Mouse (Mus musculus) c-Kit-positive CD71-positive TER-119-positive erythroid progenitor cells, embryonic 14.5 days (primary cell): ENCODE measurements around the gene Ube2d2b.
A peak's percentile ranks its signal among the peaks of the same experiment; 100 is the strongest.

ENCODE experiments used
- DNase-seq: peaks from one replicate; pipeline ENCODE4 v3.0.0-alpha.2; 2013; ENCODE audit warnings: low spot score

Gene Ube2d2b

DNA sequence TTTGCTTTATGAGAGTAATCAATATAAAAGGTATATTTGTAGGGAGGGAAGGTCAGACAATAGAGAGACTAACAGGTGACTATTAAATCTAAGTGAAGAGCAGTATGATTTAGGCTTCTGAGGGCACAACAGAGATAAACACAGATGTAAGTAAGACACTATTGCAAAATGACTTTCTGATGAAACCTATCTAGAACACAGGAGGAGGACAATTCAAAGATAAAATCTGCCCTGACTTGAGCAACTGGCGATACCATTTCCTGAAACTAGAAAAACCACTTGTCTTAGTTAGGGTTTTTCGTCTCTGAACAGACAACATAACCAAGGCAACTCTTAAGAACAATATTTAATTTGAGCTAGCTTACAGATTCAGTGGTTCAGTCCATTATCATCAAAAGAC is 25.6 kb downstream of the Ube2d2b start:
- DNase-seq: no peak

DNA sequence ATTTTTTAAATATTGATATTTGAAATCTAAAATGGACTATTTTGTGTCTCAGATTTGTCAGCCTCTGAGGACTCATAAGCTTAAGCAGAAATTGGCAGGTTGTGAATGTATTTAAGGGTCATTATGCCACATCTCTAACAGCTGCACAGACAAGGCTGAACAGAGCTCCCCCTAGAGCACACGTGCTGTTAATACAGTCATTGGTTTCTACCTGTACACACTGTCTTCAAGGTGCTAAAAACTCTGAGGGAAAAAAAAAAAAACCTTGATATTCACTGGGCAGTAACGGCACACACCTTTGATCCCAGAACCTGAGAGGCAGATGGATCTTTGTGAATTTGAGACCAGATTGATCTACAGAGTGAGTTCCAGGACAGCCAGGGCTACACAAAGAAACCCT is 29.1 kb downstream of the Ube2d2b start:
- no peak for DNase-seq

DNA sequence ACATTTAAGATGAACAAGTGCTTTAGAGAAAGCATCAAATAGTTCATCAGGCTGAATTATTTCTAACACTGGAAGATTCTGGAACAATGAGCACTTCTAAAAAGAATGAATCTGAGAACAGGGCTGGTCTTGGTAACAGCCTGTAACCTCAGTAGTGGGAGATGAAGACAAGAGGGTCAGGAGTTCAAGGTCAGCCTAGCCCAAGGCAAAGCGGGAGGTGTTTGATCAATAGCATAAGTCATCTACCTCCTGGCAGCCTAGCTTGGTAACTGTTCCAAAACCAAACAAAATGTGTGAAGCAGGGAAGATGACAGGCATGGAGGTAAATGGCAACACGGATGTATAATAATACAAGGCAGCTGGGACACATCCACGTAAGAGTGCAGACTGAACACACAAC is 34.1 kb downstream of the Ube2d2b start:
- DNase-seq: no peak

DNA sequence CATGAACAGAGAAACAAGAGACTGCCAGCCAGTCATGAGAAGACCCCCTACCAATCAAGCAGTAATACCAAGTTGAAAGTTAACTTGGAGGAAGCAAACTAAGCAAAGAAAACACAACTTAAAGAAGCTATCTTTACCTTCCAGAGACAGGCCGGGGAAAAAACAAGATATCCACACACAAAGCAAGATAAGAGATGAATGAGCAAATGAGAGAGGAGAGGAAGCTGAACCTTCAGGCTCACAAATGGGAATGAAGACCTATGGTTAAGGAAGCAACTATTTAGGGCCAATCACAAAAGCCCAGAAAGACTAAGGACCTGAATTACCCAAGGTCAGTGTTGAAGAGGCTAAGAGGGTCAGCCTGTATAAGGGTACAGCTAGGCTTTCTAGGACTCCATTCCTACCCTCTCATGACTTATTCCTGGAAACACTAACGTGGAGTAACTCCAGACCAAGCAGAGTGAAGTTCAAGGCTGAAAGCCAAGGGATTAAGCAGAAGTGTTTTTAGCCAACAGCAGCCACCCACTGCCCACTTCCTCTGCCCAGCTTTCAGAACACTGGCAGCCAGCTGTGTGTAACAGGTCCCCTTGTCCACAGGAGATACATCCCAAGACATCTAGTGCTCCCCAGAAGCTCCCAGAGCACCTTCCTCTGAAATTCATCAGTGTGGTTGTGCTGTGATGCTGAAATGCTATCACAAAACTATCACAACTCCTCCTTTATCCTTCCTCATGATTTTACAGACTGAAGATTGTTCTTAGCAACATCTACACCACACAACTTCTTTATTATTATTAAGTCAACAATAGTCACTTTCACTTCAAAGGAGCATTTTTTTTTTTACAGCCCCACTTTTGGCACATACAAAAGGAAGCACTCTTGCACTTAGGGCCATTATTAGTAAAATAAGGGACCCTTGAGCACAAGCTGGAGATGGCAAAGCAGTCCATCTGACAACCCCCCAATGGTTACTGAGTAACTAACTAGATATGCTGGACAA is 36.5 kb downstream of the Ube2d2b start:
- DNase-seq: peak; percentile 66

DNA sequence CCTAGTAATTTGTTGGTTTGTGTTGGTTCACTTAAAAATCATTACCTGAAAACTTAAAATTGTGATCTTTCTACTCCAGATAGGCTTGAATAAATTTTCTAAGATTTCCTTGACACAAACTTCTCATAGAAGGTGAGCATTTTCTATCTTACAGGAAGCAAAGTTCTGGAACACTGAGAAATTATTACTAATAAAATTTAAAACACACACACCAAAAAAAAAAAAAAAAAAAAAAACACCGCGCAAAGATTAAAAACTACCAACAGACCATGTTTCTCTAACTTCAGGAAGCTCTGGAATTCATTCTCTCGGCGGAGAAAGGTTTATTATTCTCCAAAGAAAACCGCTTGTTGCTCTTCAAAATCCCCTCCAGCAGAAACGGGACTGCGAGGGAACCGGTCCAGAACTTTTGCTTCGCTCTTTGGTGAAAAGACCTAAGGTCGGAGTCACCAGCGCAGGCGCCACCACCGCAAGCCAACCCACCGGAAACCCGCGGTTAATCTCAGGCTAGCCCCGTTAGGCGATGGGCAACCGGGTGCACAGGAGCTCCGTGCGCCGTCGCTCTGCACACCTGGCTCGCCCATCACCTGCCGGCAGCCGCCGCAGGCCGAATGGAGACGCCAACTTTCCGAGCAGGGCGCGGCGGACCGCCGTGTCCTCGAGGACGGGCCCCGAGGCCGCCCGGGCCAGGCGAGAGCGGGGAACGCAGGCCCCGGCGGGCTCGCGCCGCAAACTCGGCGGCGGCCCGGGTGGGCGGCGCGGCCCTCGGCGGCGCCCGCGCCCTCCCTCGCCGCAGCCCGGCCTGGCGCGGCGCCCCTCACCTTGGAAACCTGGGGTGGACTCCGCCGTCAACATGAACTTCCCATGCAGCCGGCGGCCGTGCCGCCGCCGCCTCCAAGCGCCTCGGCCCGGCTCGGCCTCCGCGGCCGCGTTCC is 38.3 kb downstream of the Ube2d2b start:
- no peak for DNase-seq

DNA sequence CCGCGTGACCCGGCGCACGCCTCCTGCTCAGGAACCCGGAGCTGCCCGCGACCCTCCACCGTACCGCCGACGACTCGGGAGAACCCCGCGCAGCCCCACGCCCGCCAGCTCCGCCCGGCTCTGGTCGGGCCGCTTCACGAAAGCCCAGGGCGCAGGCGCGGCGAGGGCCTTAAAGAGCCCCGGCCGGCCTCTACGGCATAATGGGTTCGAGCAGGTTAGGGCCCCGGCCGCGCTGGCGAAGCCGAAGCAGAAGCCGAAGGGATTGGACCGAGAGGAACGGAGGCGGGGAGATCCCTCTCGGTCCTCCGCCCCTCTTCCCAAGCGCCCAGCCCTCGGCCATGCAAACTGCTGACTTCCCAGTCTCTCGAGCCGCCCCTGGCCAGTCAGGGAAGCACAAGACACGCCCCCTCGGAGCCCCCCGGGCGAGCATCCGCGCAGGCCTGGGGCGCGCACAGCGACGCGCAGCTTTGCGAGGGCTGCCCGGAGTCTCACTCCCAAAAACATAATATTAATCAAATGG is 39.1 kb downstream of the Ube2d2b start:
- peak; percentile 77 for DNase-seq

DNA sequence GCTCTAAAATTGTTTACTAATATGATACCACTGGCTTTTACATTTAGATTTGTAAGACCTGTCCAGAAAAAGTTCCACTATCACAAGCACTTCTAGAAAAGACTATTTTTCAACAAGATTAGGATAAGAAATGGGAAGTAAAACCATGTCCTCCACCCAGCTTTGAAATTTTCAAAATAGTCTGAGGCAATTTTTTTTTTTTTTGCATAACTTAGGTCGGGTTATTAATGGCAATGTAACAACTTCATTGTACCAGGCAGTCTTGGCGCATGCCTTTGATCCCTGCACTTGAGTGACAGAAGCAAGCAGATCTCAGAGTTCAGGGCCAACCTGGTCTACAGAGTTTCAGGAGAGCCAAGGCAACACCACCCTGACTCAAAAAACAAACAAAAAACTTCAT is 39.8 kb downstream of the Ube2d2b start:
- no peak for DNase-seq

DNA sequence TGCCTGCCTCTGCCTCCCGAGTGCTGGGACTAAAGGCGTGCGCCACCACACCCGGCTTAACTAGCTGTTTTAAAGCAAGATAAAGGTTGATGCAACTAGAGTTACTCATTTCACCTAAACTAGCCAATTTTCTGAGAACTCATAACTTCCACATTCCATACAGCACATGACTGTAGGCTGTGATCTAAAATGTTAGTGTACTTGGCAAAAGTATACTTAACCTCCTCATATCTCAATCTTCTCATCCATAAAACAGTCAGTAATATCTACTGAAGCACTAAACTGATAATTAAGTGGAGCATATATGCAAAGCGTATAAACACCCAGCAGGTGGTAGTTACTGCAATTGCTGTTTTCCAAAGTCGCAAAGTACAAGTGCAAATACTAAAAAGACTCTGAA is 43.4 kb downstream of the Ube2d2b start:
- DNase-seq: peak; percentile 66

DNA sequence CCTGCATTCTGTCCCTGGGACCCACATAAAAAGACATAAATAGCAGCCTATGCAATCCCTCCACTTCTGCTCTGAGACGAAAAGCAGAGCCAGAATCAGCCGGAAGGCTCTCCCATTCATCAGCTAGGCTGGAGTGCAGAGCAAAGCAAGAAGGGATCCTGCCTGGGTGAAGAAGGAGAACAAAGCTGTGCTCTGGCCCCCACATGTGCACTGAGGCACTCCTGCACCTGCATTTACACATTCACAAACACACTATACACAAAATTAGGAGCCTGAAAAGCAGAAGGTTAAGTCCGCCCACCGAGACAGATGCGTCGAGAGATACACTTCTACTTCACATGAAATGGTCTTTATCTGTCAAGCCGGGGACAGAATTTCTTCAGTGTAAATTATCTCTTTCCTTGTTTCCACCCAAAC is 44.0 kb downstream of the Ube2d2b start:
- DNase-seq: peak; percentile 87

DNA sequence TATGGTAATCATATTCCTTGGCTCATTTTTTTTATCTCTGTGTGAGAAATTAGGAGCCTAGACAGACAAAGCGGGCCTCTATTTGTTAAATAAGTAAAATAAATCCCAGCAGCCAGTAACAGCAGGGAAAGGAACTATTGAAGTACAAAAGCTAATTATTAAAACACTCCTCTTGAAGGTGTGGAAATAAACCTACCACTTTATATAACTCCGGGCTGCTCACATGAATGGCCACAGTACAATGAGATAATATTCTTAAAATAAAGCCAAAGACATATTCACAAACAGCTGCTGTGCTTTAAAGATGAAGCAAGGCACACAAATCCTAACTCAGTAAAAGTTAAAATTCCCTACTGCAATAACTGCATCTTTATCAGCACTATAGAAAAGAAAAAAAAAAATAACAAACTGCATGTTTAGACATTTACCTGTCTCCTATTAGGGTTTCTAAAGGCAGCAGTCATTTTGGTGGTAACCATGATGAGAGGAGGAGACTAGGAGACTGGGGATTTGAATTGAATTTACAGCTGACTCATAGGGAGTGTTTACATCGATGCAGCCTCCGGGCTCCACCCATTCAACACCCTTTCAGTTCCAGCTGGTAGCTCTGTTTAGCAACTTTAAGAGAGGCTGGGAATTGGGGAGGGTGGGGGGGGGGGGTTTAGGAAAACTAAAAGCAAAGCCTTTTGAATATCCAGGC is 44.8 kb downstream of the Ube2d2b start, which contains the start of gene Evi5:
Gene Evi5, minus strand, starts transcription at position 547 of the 700 bp plus-strand sequence.
- peak; percentile 85 for DNase-seq

DNA sequence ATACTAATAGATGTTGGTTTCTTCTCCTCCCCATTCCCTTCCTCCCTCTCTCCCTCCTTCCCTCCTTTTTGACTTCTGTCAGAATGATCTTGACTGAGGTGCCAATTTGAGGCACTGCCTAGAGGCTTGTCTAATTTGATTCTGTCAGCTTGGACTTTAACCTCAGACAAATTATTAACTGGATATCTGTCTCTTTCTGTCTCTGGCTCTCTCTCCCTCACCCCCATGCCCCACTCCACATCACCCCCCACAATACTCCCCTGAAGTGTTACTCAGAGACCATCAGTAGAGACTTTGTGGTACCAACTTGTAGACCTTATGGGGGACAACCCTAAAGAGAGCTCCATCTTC is 45.3 kb downstream of the Ube2d2b start:
- no peak for DNase-seq

DNA sequence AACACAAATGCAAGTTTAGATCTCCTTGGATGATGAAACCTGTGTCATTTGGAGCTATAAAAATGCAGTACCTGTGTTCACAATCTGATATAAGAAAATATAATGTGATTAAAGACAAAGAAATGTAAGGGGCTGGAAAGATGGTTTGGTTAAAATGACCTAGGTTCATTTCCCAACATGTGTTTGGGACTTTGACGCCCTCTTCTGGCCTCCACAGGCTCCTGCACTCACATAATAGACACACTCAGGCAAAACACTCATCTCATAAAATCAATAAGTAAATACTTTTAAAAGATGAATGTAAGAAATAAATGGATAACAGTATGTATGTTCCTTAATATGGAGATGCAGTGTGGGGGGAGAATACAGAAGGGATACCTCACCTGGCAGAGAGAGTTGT is 47.2 kb downstream of the Ube2d2b start:
- DNase-seq: no peak

DNA sequence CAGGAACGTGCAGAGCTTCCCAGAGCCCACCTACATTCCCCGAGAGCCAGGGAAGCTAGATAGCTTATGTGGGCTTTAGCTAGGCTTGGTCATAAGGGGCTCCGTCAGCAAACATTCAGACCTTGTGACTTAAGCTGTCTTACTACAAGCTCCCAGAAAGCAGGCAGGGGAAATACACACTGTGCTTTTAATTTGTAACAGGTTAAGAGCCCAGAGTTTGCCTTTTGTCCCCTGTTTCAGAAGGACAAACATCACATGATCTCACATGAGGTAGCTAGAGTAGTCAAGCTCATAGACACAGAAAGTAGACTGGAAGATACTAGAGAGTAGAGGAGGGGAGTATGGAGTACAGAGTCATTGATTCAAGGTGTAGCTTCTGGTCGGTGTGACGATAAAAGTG is 50.8 kb downstream of the Ube2d2b start:
- no peak for DNase-seq
